Mouse (Mus musculus) CH12.LX (cell line): Measurements from ENCODE around the gene Moap1. TPM values are rescaled to one million over a fixed set of nuclear protein-coding genes. Genes with fewer than 3 reads are reported as not detected.

Source experiments
- DNase-seq: peaks from one replicate; pipeline ENCODE4 v3.0.0-alpha.2; 2013; ENCODE audit errors: extremely low read depth
- H3K27ac ChIP-seq: 2 replicates; pipeline ENCODE4 v1.5.1; 2012; ENCODE audit warnings: low read depth, mild to moderate bottlenecking, control low read depth, moderate library complexity; ENCODE audit not compliant: insufficient read depth
- H3K27me3 ChIP-seq: replicated peaks from 2 replicates; pipeline ENCODE3; 2012; ENCODE audit warnings: inconsistent platforms
- H3K36me3 ChIP-seq, 2 experiments: replicated peaks in 1 of 2; 2 replicates each; pipeline versions ENCODE3 to v1.6.1; 2012; ENCODE audit warnings: inconsistent platforms in 1 of 2, low read length in 1 of 2, mild to moderate bottlenecking in 1 of 2, mixed read lengths in 1 of 2, moderate library complexity in 1 of 2; ENCODE audit not compliant: control insufficient read depth in 1 of 2, insufficient read depth in 1 of 2
- H3K4me1 ChIP-seq, 2 experiments: 2 replicates each; pipeline ENCODE4 v1.6.1; 2012; ENCODE audit warnings: inconsistent platforms in 1 of 2, moderate library complexity in 1 of 2; ENCODE audit not compliant: insufficient read depth in 2 of 2, control insufficient read depth in 1 of 2
- H3K4me2 ChIP-seq: 2 replicates; pipeline ENCODE4 v1.6.1; 2012; ENCODE audit warnings: low read depth, mild to moderate bottlenecking, control low read depth; ENCODE audit not compliant: poor library complexity, insufficient read depth, severe bottlenecking
- H3K4me3 ChIP-seq, 3 experiments: fragments of 150-350 bp in 1 of 3; sonication (generic) in 1 of 3; replicated peaks in 1 of 3; 2 replicates each; pipeline versions ENCODE3 to v1.5.1; 2011 to 2012; ENCODE audit warnings: low read depth in 2 of 3, low read length in 2 of 3, mild to moderate bottlenecking in 2 of 3, moderate library complexity in 2 of 3, control low read depth in 1 of 3, improper control_type of control experiment in 1 of 3, inconsistent platforms in 1 of 3, mixed read lengths in 1 of 3; ENCODE audit not compliant: poor library complexity in 1 of 3
- H3K79me2 ChIP-seq: replicated peaks from 2 replicates; pipeline ENCODE4 v1.6.1; 2012; ENCODE audit warnings: mild to moderate bottlenecking, moderate library complexity; ENCODE audit not compliant: control insufficient read depth, poor library complexity, insufficient read depth, severe bottlenecking; ENCODE audit errors: extremely low read depth
- H3K9ac ChIP-seq: 2 replicates; pipeline ENCODE4 v1.6.1; 2012; ENCODE audit warnings: low read depth, mild to moderate bottlenecking, control low read depth, moderate library complexity; ENCODE audit not compliant: insufficient read depth
- H3K9me3 ChIP-seq: replicated peaks from 2 replicates; pipeline ENCODE3; 2012; ENCODE audit warnings: low read length, inconsistent platforms, mixed read lengths
- BHLHE40 ChIP-seq: IDR thresholded peaks from 2 replicates; pipeline ENCODE4 v1.6.1; 2011; ENCODE audit warnings: mild to moderate bottlenecking, low read depth, low read length, improper control_type of control experiment
- CHD1 ChIP-seq: IDR thresholded peaks from 2 replicates; pipeline ENCODE4 v1.6.1; 2012; ENCODE audit warnings: low read depth, low read length, improper control_type of control experiment, inconsistent platforms
- CHD2 ChIP-seq: IDR thresholded peaks from 2 replicates; pipeline ENCODE4 v1.6.1; 2011; ENCODE audit warnings: low read length, improper control_type of control experiment
- CTCF ChIP-seq, 2 experiments: IDR thresholded peaks in 1 of 2; conservative IDR thresholded peaks in 1 of 2; 2 replicates each; pipeline ENCODE4 v1.5.1; 2011 to 2012; ENCODE audit warnings: low read depth in 2 of 2, low read length in 2 of 2, improper control_type of control experiment in 1 of 2, inconsistent platforms in 1 of 2, mild to moderate bottlenecking in 1 of 2, moderate library complexity in 1 of 2
- E2F4 ChIP-seq: IDR thresholded peaks from 2 replicates; pipeline ENCODE4 v1.6.1; 2011; ENCODE audit warnings: low read depth, low read length, improper control_type of control experiment; ENCODE audit not compliant: insufficient replicate concordance
- ELF1 ChIP-seq: IDR thresholded peaks from 2 replicates; pipeline ENCODE4 v1.6.1; 2014; ENCODE audit warnings: low read depth, mild to moderate bottlenecking, inconsistent platforms, low read length, improper control_type of control experiment
- EP300 ChIP-seq: IDR thresholded peaks from 2 replicates; pipeline ENCODE4 v1.6.1; 2011; ENCODE audit warnings: low read length, improper control_type of control experiment
- ETS1 ChIP-seq: conservative IDR thresholded peaks from 2 replicates; pipeline ENCODE4 v1.6.1; 2012; ENCODE audit warnings: low read depth, mild to moderate bottlenecking, inconsistent platforms, low read length, improper control_type of control experiment, moderate library complexity
- GABPA ChIP-seq: IDR thresholded peaks from 2 replicates; pipeline ENCODE4 v1.6.1; 2012; ENCODE audit warnings: low read depth, low read length, improper control_type of control experiment, inconsistent platforms; ENCODE audit not compliant: insufficient replicate concordance
- HCFC1 ChIP-seq: IDR thresholded peaks from 2 replicates; pipeline ENCODE4 v1.6.1; 2012; ENCODE audit warnings: low read depth, mild to moderate bottlenecking, inconsistent platforms, low read length, improper control_type of control experiment
- IRF4 ChIP-seq: IDR thresholded peaks from 2 replicates; pipeline ENCODE4 v1.6.1; 2014; ENCODE audit warnings: low read depth, mild to moderate bottlenecking, inconsistent platforms, low read length, improper control_type of control experiment
- JUN ChIP-seq: IDR thresholded peaks from 2 replicates; pipeline ENCODE4 v1.6.1; 2011; ENCODE audit warnings: low read depth, mild to moderate bottlenecking, low read length, improper control_type of control experiment, moderate library complexity; ENCODE audit not compliant: insufficient read depth
- JUND ChIP-seq: conservative IDR thresholded peaks from 2 replicates; pipeline ENCODE4 v1.6.1; 2011; ENCODE audit warnings: low read depth, low read length, improper control_type of control experiment
- KAT2A ChIP-seq: IDR thresholded peaks from 2 replicates; pipeline ENCODE4 v1.6.1; 2012; ENCODE audit warnings: low read length, improper control_type of control experiment, inconsistent platforms; ENCODE audit not compliant: insufficient replicate concordance
- MAFK ChIP-seq: IDR thresholded peaks from 2 replicates; pipeline ENCODE4 v1.6.1; 2011; ENCODE audit warnings: low read length, improper control_type of control experiment; ENCODE audit not compliant: insufficient replicate concordance
- MAX ChIP-seq: IDR thresholded peaks from 2 replicates; pipeline ENCODE4 v1.6.1; 2011; ENCODE audit warnings: low read length, improper control_type of control experiment
- MAZ ChIP-seq: IDR thresholded peaks from 2 replicates; pipeline ENCODE4 v1.6.1; 2012; ENCODE audit warnings: low read depth, mild to moderate bottlenecking, inconsistent platforms, low read length, improper control_type of control experiment, moderate library complexity
- MEF2A ChIP-seq: IDR thresholded peaks from 2 replicates; pipeline ENCODE4 v1.6.1; 2014; ENCODE audit warnings: low read depth, mild to moderate bottlenecking, inconsistent platforms, low read length, improper control_type of control experiment, borderline replicate concordance
- MXI1 ChIP-seq: IDR thresholded peaks from 2 replicates; pipeline ENCODE4 v1.6.1; 2011; ENCODE audit warnings: mild to moderate bottlenecking, low read depth, low read length, improper control_type of control experiment
- MYC ChIP-seq: IDR thresholded peaks from 2 replicates; pipeline ENCODE4 v1.6.1; 2011; ENCODE audit warnings: low read depth, mild to moderate bottlenecking, improper control_type of control experiment, low read length
- NELFE ChIP-seq: IDR thresholded peaks from 2 replicates; pipeline ENCODE4 v1.6.1; 2011; ENCODE audit warnings: low read depth, low read length, improper control_type of control experiment
- NRF1 ChIP-seq: IDR thresholded peaks from 2 replicates; pipeline ENCODE4 v1.6.1; 2014; ENCODE audit warnings: low read depth, mild to moderate bottlenecking, inconsistent platforms, low read length, improper control_type of control experiment, moderate library complexity
- PAX5 ChIP-seq: IDR thresholded peaks from 2 replicates; pipeline ENCODE4 v1.6.1; 2012; ENCODE audit warnings: low read length, inconsistent platforms, mixed read lengths
- POLR2A ChIP-seq: IDR thresholded peaks from 2 replicates; pipeline ENCODE4 v1.6.1; 2011; ENCODE audit warnings: low read depth, mild to moderate bottlenecking, improper control_type of control experiment, low read length
- POLR2AphosphoS2 ChIP-seq: IDR thresholded peaks from 2 replicates; pipeline ENCODE4 v1.6.1; 2011; ENCODE audit warnings: low read depth, low read length, improper control_type of control experiment
- RAD21 ChIP-seq: IDR thresholded peaks from 2 replicates; pipeline ENCODE4 v1.6.1; 2011; ENCODE audit warnings: low read depth, mild to moderate bottlenecking, low read length, improper control_type of control experiment, moderate library complexity
- RCOR1 ChIP-seq: conservative IDR thresholded peaks from 2 replicates; pipeline ENCODE4 v1.6.1; 2012; ENCODE audit warnings: low read depth, mild to moderate bottlenecking, inconsistent platforms, low read length, improper control_type of control experiment
- SIN3A ChIP-seq: IDR thresholded peaks from 2 replicates; pipeline ENCODE4 v1.6.1; 2012; ENCODE audit warnings: low read length, improper control_type of control experiment, inconsistent platforms
- SMC3 ChIP-seq: IDR thresholded peaks from 2 replicates; pipeline ENCODE4 v1.6.1; 2011; ENCODE audit warnings: low read depth, low read length, improper control_type of control experiment
- TBP ChIP-seq: conservative IDR thresholded peaks from 2 replicates; pipeline ENCODE4 v1.6.1; 2011; ENCODE audit warnings: low read depth, low read length, improper control_type of control experiment
- TCF12 ChIP-seq: IDR thresholded peaks from 2 replicates; pipeline ENCODE4 v1.6.1; 2014; ENCODE audit warnings: low read depth, mild to moderate bottlenecking, inconsistent platforms, low read length, improper control_type of control experiment
- UBTF ChIP-seq: IDR thresholded peaks from 2 replicates; pipeline ENCODE4 v1.6.1; 2012; ENCODE audit warnings: low read depth, mild to moderate bottlenecking, inconsistent platforms, low read length, improper control_type of control experiment, moderate library complexity
- USF1 ChIP-seq: IDR thresholded peaks from 2 replicates; pipeline ENCODE4 v1.6.1; 2014; ENCODE audit warnings: low read depth, mild to moderate bottlenecking, inconsistent platforms, low read length, improper control_type of control experiment
- USF2 ChIP-seq: conservative IDR thresholded peaks from 2 replicates; pipeline ENCODE4 v1.6.1; 2011; ENCODE audit warnings: low read depth, low read length, improper control_type of control experiment
- ZC3H11A ChIP-seq: IDR thresholded peaks from 2 replicates; pipeline ENCODE4 v1.6.1; 2012; ENCODE audit warnings: low read depth, mild to moderate bottlenecking, inconsistent platforms, low read length, improper control_type of control experiment
- ZKSCAN1 ChIP-seq: IDR thresholded peaks from 2 replicates; pipeline ENCODE4 v1.6.1; 2012; ENCODE audit warnings: low read depth, inconsistent platforms, low read length, improper control_type of control experiment, borderline replicate concordance
- ZMIZ1 ChIP-seq: IDR thresholded peaks from 2 replicates; pipeline ENCODE4 v1.6.1; 2012; ENCODE audit warnings: low read depth, mild to moderate bottlenecking, inconsistent platforms, low read length, improper control_type of control experiment
- ZNF384 ChIP-seq: IDR thresholded peaks from 2 replicates; pipeline ENCODE4 v1.6.1; 2012; ENCODE audit warnings: low read depth, low read length, improper control_type of control experiment, inconsistent platforms
- dilution Hi-C: fragments of 300-500 bp; cut with MboI; formaldehyde crosslinking; loops from 2 replicates; pipeline ENCODE4 v1.14.3; 2020; ENCODE audit warnings: low sequenced_read_pairs; ENCODE audit not compliant: extremely low pct_unique_long_range_greater_than_20kb, extremely low pct_ligation_motif_present
- in situ Hi-C: fragments of 300-500 bp; cut with MboI; formaldehyde crosslinking; loops from 3 replicates; pipeline ENCODE4 v1.14.3; 2019; ENCODE audit warnings: low sequenced_read_pairs, low pct_ligation_motif_present, low pct_unique_long_range_greater_than_20kb, mixed read lengths
- polyA plus RNA-seq: library from polyadenylated mRNA; unstranded; fragments of >175 nt; gene quantifications from 2 replicates; pipeline ENCODE4 v1.2.1, GENCODE M21; 2012; ENCODE audit warnings: low read depth; ENCODE audit not compliant: insufficient read length
- total RNA-seq, 2 experiments: library from RNA; depleted of rRNA; stranded (reverse); fragments of 300-350 nt in 1 of 2; fragments of >200 nt in 1 of 2; gene quantifications; 2 replicates each; pipeline ENCODE4 v1.2.3; 2012 to 2014

Moap1 gene
- total and polyA plus RNA-seq, 3 experiments = 5.5 to 7.1 (median 6.1) TPM

DNA sequence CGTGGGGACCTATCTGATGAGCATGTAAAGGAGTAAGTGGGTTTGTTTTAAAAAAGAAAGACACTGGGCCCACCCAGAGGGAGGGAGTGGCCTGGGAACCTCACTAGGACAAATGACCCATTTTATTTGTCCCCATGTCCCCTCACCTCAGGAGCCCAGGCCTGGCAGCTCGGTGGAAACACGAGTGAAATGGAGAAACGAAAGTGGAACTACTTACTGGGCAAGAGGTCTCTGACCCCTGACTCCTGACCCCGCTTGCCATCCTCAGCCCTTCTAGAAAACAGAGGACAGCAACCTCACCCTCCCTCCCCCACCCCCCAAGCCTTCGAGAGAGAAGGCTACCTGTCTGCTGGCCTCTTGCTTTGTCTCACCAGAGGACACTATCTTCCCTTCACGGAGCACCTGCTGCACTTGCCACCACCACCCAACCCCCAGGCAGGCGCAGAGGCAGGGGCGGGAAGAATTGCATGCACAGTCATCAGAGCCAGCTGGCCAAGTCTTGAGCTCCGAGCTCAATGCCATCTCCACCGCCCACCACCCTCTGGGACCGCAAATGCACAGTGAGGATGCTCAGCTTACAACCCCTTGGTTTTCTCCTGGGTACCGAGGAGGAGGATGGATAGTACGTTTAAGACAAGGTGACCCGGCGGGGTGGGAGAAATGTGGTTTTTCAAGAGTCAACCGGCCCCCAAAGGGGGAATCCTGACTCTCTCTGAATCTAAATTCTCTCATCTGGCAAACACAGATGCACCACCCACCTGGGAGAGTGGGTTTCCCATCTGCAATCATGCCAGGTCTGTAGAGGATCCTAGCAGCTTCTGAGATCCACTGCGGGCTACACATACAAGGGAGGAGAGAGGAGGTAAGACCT lies 47.9 kb downstream of the Moap1 start:
- Histone ChIP-seq H3K4me2 (peak overlapping the region; percentile 70), H3K4me1 (peaks cover 43 to 98% of the 10 kb centered on the region in 2 experiments), H3K79me2 (peaks cover 63% of the 10 kb centered on the region), H3K9me3 (no peaks in the 10 kb centered on the region), H3K36me3 (peaks cover 0 to 19% of the 10 kb centered on the region in 2 experiments), H3K27me3 (no peaks in the 10 kb centered on the region), H3K27ac (peak overlapping the region; percentile 97), H3K9ac (peak overlapping the region; percentile 75), H3K4me3 (peak overlapping the region; percentile 39 to 54 (median 42))
- peak; percentile 70 for DNase-seq
- in situ Hi-C loops = loop anchor here (10.0 kb wide), 1 partner anchor 51 kb away; no protein-coding TSS in a partner anchor
- peak; percentile 50 for TF ChIP-seq EP300
- peak; percentile 92 for TF ChIP-seq IRF4
- TF ChIP-seq UBTF = peak; percentile 61; the same call in 1 of the 2 replicates
- TF ChIP-seq MYC = peak; percentile 28; the same call in 1 of the 2 replicates
- TF ChIP-seq MXI1 = peak; percentile 62
- no peak; the same call in 1 of the 2 replicates for TF ChIP-seq HCFC1
- no peak for TF ChIP-seq MAX
- no peak for TF ChIP-seq ZC3H11A
- TF ChIP-seq CTCF (conservative IDR thresholded peaks at IDR 0.05 in 1 of 2, IDR thresholded peaks at IDR 0.05 in 1 of 2; ENCODE audit: low read depth in 2 of 2, low read length in 2 of 2) = no peak
- TF ChIP-seq TCF12 = peak; percentile 80
- no peak for TF ChIP-seq SIN3A
- TF ChIP-seq MAFK = peak; percentile 17; the same call in 1 of the 2 replicates
- 0 out of 2 replicates have a peak, but pooled peaks have one; percentile 36 for TF ChIP-seq POLR2A
- no peak; the same call in 1 of the 2 replicates for TF ChIP-seq MEF2A
- no peak for TF ChIP-seq CHD1
- no peak for TF ChIP-seq NELFE
- TF ChIP-seq CHD2 = peak; percentile 78
- no peak for TF ChIP-seq USF1
- TF ChIP-seq RCOR1 = 0 out of 2 replicates have a peak, but pooled peaks have one; percentile 18
- TF ChIP-seq POLR2AphosphoS2 = no peak
- no peak for TF ChIP-seq SMC3
- no peak for TF ChIP-seq GABPA
- no peak for TF ChIP-seq USF2
- TF ChIP-seq RAD21 = no peak
- TF ChIP-seq JUN = no peak
- peak; percentile 62; the same call in 1 of the 2 replicates for TF ChIP-seq MAZ
- TF ChIP-seq E2F4 = no peak
- peak; percentile 54; the same call in 1 of the 2 replicates for TF ChIP-seq NRF1
- no peak for TF ChIP-seq PAX5
- TF ChIP-seq ZKSCAN1 = no peak
- TF ChIP-seq JUND = no peak
- TF ChIP-seq BHLHE40 = peak; percentile 51
- 0 out of 2 replicates have a peak, but pooled peaks have one; percentile 31 for TF ChIP-seq ZMIZ1
- peak; percentile 74 for TF ChIP-seq ETS1
- no peak for TF ChIP-seq ELF1
- TF ChIP-seq ZNF384 = no peak
- TF ChIP-seq KAT2A = 0 out of 2 replicates have a peak, but pooled peaks have one; percentile 33
- TF ChIP-seq TBP = no peak
- dilution Hi-C loops = no loop called here
